Mouse (Mus musculus): ENCODE results near the gene Lrrc40. TPM values are rescaled to one million over a fixed set of nuclear protein-coding genes. Genes with fewer than 3 reads are reported as not detected.
"Not testable (repeated sequence)": the region's sequence is repeated elsewhere in the genome, so short reads cannot be mapped to it uniquely, and the experiment has no call there.

Lrrc40 gene
- polyA plus RNA-seq, 1 experiment from 2014 or later: 117 TPM

GRCm38 (mm10) chr3:158102530-158102929 lies 66.1 kb downstream of the Lrrc40 start:
- not testable (repeated sequence) for H3K27me3 ChIP-seq (ENCODE audit: control insufficient read depth, insufficient read depth, low read length); H3K9me3 ChIP-seq (replicated peaks; ENCODE audit: control insufficient read depth, low read length); ATAC-seq (replicated peaks; ENCODE audit: insufficient number of reproducible peaks, low FRiP score, low TSS enrichment, low read depth); H3K9ac ChIP-seq (replicated peaks; ENCODE audit: low read length); DNase-seq (ENCODE audit: low spot score); H3K4me3 ChIP-seq (ENCODE audit: low read depth, low read length); H3K27ac ChIP-seq (replicated peaks; ENCODE audit: low read depth, low read length); H3K36me3 ChIP-seq (replicated peaks; ENCODE audit: control insufficient read depth, insufficient read depth, low read depth, low read length); H3K4me2 ChIP-seq (ENCODE audit: low read depth, low read length); H3K4me1 ChIP-seq (ENCODE audit: control insufficient read depth, insufficient read depth, low read length)
- WGBS: 78% methylated on average over 1 of the region's 1 CpGs

- Histone ChIP-seq H3K4me2 (ENCODE audit: low read depth, low read length) (no peak overlapping the region), H3K4me1 (ENCODE audit: control insufficient read depth, insufficient read depth, low read length) (no peaks in the 10 kb centered on the region), H3K27ac (replicated peaks; ENCODE audit: low read depth, low read length) (no peak overlapping the region), H3K27me3 (ENCODE audit: control insufficient read depth, insufficient read depth, low read length) (no peaks in the 10 kb centered on the region), H3K9me3 (replicated peaks; ENCODE audit: control insufficient read depth, low read length) (no peaks in the 10 kb centered on the region), H3K36me3 (replicated peaks; ENCODE audit: control insufficient read depth, insufficient read depth, low read depth, low read length) (no peaks in the 10 kb centered on the region), H3K9ac (replicated peaks; ENCODE audit: low read length) (no peak overlapping the region), H3K4me3 (ENCODE audit: low read depth, low read length) (no peak overlapping the region)
- WGBS: 61% methylated on average over 2 of the region's 2 CpGs
- ATAC-seq (replicated peaks; ENCODE audit: insufficient number of reproducible peaks, low FRiP score, low TSS enrichment, low read depth) (no peak), DNase-seq (ENCODE audit: low spot score) (no peak)
Observed at GRCm38 (mm10) chr3:158103467-158103866, 67.0 kb downstream of the Lrrc40 start.

GRCm38 (mm10) chr3:158105260-158105659 lies 68.8 kb downstream of the Lrrc40 start:
- DNase-seq (ENCODE audit: low spot score) (no peak), ATAC-seq (replicated peaks; ENCODE audit: insufficient number of reproducible peaks, low FRiP score, low TSS enrichment, low read depth) (no peak)
- Histone ChIP-seq H3K4me2 (ENCODE audit: low read depth, low read length) (no peak overlapping the region), H3K27ac (replicated peaks; ENCODE audit: low read depth, low read length) (no peak overlapping the region), H3K36me3 (replicated peaks; ENCODE audit: control insufficient read depth, insufficient read depth, low read depth, low read length) (no peaks in the 10 kb centered on the region), H3K9ac (replicated peaks; ENCODE audit: low read length) (no peak overlapping the region), H3K27me3 (ENCODE audit: control insufficient read depth, insufficient read depth, low read length) (no peaks in the 10 kb centered on the region), H3K9me3 (replicated peaks; ENCODE audit: control insufficient read depth, low read length) (no peaks in the 10 kb centered on the region), H3K4me3 (ENCODE audit: low read depth, low read length) (no peak overlapping the region), H3K4me1 (ENCODE audit: control insufficient read depth, insufficient read depth, low read length) (no peaks in the 10 kb centered on the region)
- 85% methylated on average over 1 of the region's 1 CpGs for WGBS

Other genes with a start within 250 kb of the Lrrc40 start
- gene Cth, start 111.6 kb upstream of the Lrrc40 start, polyA plus RNA-seq (2014; fragmentation: Nextera tagmentation; extraction: Ambion mirVana): 21.6 and 23.8 TPM in 2 replicates
- 15.9 and 16.2 TPM in 2 replicates for gene Ankrd13c, start 89.4 kb upstream of the Lrrc40 start, polyA plus RNA-seq (2014; fragmentation: Nextera tagmentation; extraction: Ambion mirVana)
- 317 and 341 TPM in 2 replicates for gene Srsf11, start within 50 bp of the Lrrc40 start, polyA plus RNA-seq (2014; fragmentation: Nextera tagmentation; extraction: Ambion mirVana)

Data from embryonic facial prominence, embryonic 11.5 days (tissue).